Mouse (Mus musculus): ENCODE results near the gene Zbtb38.
"Not testable (repeated sequence)": the region's sequence is repeated elsewhere in the genome, so short reads cannot be mapped to it uniquely, and the experiment has no call there.

The Zbtb38 gene

DNA sequence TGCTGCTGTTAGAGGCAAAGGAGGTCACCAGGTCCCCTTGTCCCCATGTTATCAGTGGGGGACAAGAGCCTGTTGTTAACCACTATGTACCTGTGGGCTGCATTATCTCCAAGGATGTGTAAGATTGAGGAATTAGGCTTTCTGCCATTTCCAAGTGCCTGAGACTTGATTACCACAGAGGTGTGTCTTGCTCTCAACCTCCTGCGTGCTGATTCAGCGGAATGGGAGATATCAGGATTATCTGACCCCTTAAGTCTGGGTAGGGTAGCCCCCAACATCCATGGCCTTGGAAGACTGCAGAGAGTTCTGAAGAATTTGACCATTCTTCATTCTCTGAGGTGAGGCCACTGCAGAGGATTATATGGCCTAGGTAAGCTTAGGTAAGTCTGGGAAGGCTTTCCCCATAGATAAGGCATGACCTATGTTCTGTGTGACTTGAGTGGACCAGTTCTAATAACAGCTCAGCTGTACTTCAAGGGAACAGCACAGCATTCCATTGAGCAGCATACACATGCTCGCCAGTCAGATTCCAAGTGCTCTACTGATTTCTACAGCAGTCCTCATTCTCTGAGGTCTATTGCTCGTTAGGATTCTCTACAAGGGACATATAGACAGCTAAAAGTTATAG is 68.4 kb downstream of the Zbtb38 start:
- DNase-seq (ENCODE audit: low spot score) = no peak

DNA sequence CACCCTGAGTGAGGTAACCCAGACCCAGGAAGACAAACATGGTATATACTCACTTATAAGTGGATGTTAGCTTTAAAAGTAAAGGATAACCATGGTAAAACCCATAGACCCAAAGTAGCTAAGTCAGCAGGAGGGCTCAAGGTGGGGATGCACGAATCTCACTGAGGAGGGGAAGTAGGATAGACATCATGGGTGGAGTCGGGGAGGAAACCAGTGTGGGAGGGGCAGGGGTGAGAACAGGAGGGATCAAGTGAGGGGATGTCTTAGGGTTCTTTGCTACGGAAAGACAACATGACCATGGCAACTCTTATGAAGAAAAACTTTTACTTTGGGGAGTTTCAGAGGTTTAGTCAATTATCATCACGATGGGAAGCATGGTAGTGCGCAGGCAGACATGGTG is 74.0 kb downstream of the Zbtb38 start:
- no peak for DNase-seq (ENCODE audit: low spot score)

DNA sequence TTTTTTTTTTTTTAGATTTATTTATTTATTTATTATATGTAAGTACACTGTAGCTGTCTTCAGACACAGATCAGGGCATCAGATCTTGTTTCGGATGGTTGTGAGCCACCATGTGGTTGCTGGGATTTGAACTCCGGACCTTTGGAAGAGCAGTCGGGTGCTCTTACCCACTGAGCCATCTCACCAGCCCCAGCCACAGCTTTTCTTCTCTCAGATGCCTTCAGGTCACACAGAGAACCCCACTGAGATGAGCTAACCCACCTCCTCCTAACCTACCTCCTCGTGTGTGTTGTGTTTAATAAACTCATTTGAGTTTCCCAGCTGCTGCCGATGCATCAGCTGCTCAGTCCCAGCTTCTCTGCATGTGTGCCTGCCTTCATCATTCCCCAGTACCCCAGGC is 74.9 kb downstream of the Zbtb38 start:
- not testable (repeated sequence) for DNase-seq (ENCODE audit: low spot score)

DNA sequence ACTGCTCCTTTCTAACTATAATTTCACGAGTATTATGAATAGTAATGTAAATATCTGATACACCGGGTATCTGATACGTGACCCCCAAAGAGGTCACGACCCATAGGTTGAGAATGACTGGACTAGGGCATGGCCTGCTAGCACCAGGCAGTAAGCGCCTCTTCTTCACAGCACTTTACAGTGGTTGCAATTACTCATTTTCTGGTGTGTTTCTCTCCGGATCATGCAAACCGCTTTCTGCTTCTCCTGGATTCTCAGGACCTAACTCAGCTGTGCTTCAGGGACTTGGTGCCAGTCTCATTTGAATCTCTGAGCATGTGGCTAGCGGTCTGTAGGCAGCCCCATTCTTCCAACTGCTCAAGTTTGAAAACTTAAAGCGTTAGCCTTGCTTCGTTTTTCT is 76.0 kb downstream of the Zbtb38 start:
- DNase-seq (ENCODE audit: low spot score) = no peak

DNA sequence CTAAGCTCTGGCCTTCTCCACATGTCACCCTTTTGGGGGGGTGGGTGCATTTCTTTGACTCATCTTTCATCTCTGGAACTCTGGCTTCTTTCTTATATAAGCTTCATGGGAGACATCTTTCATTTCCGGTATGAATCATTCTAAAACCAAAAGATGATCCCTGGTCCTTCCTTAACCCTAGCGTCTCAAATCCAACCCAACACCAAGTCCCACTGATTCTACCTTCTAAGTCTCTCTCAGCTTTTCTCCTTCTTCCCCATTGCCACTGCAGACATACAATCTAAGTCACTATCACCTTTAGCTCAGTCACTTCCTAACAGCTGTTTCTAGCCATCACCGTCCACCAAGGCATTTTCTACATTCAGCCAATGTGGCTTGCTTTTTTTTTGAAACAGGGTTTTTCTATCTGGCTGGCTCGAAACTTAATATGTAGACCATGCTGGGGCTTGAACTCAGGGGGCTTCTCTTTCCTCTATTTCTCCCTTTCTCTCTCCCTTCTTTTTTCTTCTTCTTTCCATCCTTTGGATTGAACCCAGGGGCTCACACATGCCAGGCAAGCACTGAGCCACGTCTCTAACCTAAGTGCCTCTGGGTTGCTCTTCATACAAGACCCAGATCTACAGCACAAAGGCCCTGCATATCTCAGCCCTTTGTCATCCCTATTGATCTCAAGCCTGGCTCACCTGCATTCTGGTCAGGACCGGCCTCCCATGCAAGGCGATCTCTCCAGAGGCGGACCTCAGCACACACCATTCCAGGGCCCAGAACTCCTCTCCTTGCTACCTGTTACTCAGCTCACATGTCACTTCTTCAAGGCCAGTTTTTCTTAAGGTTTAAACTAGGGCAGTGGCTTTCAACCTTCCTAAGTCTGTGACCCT is 76.6 kb downstream of the Zbtb38 start:
- DNase-seq (ENCODE audit: low spot score) = no peak

DNA sequence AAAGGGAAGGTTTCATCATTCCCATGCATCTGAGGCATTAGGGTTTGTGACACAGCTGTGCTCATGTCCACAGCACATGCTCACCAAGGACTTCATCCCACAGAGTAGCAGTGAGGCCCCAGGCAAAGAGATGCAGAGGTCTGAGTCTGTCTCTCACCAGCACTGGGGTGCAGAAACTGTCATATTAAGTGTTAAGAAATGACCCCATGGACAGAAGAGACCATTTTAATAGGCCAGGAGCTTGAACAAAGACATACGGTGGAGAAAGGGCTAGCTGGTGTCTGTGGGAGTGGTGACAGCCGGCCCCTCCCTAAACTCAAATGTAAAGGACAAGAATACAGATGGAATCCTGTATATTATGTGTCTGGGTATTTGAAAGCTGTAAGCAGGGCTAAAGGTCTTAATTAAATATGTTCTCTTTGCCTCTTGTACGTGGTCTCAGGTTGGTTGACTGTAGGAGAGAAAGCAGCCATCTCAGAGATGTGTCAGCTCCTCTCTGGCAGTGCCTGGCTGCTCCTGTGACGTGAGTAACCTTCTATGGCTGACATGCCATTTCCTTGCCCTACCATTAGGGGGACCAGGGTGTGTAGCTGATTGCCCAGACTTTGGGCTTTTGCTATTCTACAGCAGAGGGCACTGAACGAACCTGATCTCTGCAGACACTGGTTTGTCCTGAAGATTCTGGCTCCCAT is 77.4 kb downstream of the Zbtb38 start:
- DNase-seq (ENCODE audit: low spot score) = no peak

DNA sequence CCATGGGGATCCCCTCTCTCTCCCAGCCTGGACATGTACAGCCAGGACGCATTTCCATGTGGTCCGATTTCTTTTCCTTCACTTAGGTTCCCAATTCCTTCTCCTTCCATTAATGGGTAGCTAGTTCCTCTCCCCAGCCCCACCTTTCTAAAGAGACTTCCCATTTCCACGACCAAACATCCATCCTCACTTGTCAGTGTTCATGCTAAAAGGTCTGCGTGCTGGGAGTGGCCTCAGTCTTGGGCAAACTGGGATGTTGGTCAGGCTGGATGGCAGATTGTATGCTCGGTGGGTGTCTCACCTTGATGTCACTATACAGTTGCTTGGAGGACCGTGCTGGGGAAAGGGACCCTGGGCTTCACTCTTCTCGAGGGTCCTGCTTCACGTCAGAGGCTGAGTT is 78.3 kb downstream of the Zbtb38 start:
- no peak for DNase-seq (ENCODE audit: low spot score)

DNA sequence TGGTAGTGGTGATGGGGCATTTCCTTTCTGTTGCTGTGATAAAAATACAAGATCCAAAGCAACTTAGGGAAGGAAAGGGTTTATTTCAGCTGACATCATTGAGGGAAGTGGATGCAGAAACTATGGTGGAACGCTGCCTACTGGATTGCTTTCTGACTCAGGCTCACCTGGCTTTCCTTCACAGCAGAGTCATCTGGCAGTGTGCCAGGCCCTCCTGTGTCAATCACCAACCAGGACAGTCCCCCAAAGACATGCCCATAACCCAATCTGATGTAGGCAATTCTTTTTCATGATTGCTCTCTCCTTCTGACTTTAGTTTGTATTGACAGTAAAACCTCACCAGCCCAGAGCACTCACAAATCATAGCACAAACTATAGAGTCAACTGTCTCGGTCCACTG is 80.2 kb downstream of the Zbtb38 start:
- DNase-seq (ENCODE audit: low spot score) = no peak

DNA sequence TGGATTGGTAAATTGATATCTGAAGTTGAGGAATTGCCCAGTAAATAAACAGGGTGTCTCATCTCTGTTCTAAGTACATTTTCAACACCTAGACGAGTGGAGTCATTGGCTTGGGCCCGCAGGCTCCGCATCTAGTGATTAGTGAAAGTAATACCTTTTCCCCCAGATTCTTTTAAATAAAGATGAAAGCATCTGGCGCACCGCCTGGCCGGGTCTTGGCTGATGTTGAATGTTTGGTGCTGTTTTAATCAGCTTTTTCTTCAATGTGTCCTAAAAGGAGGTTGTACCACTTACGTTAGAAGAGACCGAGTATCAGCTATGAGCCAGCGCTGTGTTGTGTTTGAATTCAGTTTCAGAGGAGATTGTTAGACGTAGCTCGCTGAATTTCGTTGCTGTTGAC is 81.4 kb downstream of the Zbtb38 start:
- DNase-seq (ENCODE audit: low spot score) = no peak

DNA sequence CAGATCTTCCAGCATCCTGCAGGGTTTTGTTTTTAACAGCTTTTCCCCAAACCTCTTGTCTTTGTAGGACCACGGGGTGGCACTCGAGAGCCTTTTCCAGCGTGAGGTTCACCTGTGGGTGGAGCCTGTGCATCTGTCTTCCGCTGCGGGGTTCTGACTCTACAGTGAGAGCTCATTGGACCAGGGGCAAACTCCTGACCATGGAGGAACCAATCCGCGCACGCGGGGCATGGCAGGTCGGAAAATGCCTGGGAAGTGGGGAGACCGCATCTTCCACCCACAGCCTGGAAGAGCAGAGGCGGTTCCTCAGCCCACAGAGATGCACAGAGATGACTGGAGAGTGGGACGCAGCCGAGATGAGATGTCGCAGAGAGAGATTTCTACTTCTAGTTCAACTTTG is 82.8 kb downstream of the Zbtb38 start:
- peak; percentile 96 for DNase-seq (ENCODE audit: low spot score)

DNA sequence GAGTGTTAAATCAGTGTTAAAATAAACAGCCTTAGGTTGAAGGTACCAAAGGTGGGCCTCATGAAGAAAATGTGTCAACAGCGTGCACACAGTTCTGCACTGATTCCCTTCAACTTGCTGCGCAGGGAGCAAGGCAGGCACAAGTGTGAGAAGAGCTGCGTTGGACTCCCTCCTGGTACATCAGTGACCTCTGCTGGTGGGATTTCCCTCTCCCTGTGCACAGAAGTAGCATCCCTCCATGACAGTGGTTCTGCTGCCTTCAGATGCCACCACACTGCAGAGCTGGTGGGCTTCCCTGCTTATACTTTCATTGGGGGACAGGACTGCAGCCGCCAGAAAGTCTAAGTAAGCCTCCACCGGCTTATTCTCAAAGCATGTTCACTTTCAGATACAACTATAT is 84.0 kb downstream of the Zbtb38 start:
- DNase-seq (ENCODE audit: low spot score) = peak; percentile 68

DNA sequence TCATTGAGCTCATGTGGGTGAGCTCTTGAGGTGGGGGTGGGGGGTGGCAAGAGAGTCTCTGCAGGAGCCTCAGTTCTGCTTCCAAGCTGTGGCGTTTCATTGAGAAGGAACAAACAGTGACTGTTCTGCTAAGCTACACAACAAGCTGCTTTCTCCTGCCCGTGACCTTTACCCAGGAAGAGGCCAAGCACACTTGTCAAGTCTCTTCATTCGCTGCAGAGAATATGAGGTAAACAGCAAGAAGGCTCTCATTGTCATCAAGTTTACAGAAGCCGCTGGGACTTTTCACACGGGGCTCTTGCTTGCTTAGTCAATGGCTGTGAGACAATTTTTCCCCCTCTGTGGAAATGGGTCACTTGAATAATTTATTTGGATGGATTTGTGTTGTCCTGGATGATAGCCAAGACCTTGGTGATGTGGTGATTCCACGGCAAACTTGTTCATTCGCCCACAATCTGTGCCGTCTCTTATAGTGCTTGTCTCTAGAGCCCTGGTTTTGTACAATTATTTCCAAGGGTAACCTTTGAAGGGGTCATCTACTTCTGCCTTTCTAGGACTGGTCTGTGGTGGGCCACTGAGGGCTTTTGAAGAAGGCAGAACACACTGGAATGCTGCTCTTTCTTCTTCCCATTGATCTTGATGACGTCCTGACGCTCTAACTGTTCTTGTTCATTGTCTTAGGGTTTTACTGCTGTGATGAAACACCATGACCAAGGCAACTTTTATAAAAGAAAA is 92.0 kb downstream of the Zbtb38 start:
- DNase-seq (ENCODE audit: low spot score) = no peak

DNA sequence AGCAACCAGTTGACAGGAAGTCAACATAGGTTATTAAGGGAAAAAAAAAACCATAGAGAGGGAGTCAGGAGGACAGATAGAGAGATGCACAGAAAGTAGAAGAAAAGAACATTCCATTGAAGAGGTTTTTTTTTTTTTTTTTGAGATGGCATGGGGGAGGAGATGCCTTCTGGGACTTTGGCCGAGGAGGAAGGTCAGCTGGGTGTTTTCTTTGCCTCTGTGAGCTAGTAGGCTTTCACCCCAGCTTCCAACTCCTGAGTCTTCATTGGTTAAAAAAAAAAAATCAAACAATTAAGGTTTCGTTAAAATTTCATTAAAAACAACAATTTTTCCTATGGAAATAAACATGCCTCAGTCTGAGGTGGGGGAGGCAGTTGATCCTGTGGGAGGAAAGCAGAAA is 92.8 kb downstream of the Zbtb38 start:
- no peak for DNase-seq (ENCODE audit: low spot score)

DNA sequence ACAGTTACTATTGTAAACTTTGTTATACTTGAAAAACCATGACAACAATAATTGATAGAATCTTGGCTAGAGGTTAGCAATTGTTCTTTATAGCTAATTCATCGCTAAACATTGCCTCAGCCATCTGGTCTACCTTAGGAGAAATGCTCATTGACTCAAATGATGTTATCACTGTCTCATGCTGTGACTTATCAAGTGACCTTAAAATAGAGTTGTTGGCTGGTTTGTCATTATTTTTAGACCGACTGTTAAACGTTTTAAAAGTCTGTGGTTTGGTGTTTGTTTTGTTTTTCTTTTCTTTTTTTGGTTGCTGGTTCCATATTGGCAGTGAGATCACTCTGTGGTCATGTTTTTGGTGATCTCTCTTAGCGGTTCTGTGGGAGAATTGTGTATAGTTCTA is 99.1 kb downstream of the Zbtb38 start:
- no peak for DNase-seq (ENCODE audit: low spot score)

DNA sequence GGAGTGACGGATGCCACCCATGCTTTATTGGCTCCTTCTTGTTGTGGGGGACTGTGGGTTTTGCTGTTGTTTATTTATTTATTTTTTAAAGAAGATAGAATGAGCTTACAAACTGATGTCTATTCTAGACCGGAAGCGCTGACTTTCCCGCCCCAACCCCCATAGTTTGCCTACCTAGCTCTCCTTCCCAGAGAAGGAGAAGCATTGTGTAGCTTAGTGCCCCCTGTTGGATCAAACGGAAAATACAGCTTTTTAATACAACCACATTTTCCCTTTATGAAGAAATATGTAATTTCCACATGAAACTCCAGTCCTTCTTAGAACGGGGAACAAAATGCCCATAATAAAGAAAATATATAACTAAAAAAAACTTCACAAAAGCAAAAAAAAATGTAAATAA is 99.9 kb downstream of the Zbtb38 start:
- DNase-seq (ENCODE audit: low spot score) = no peak

DNA sequence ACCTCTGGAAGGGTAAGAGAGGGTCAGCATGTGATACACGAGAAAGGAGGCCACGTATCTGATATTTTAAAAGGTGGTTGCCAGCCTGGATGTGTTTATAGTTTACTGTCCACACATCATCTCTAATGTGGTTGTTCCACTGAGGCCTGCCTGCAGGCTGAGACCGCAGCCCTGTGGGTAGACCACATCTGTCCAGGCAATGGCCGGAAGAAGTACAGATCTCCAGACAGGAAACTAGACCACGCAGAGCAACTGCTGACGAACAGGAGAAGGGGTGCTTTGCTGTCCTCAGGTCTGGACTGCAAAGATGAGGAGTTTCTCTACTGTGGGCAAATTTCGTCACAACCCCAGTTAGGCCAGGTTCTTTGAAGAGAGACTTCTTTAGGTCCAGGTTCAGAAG is 101.8 kb downstream of the Zbtb38 start:
- no peak for DNase-seq (ENCODE audit: low spot score)

DNA sequence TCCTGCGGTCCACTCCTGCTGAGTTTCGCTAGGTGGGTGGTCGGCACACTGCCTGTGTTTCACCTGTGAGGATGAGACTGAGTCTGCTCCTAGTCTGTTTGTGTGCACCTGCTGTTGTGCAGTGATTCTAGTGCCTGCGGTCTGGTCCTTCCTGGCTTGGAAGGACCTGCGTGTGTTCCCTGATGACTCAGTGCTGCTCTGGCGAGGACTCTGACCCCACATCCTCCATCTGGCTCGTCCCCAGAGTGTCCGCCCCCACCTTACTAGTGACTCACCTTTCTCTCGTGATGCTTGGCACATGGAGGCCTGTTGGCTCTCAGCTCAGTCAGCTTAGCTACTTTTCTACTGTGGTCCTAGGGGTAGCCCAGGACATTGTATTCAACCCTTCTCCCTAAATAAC is 102.7 kb downstream of the Zbtb38 start:
- no peak for DNase-seq (ENCODE audit: low spot score)

DNA sequence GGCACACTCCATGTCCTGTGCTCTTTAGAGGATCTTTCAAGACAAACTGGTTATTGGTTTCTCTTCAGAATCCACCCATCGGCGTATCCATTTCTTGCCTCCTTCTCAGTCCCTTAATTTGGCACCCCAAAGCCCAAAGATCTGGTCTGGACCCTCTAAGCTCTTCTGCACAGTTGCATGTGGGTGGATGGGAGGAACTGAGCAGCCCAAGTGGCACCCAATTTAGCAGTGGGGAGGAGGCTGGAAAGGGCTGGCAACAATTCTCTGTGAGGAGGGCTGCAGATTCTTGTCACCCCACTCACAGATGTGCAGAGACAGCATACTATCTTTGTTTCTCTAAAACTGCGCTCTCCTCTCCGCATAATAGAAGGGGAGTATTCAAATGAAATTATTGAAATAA is 103.3 kb downstream of the Zbtb38 start:
- DNase-seq (ENCODE audit: low spot score) = peak; percentile 27

DNA sequence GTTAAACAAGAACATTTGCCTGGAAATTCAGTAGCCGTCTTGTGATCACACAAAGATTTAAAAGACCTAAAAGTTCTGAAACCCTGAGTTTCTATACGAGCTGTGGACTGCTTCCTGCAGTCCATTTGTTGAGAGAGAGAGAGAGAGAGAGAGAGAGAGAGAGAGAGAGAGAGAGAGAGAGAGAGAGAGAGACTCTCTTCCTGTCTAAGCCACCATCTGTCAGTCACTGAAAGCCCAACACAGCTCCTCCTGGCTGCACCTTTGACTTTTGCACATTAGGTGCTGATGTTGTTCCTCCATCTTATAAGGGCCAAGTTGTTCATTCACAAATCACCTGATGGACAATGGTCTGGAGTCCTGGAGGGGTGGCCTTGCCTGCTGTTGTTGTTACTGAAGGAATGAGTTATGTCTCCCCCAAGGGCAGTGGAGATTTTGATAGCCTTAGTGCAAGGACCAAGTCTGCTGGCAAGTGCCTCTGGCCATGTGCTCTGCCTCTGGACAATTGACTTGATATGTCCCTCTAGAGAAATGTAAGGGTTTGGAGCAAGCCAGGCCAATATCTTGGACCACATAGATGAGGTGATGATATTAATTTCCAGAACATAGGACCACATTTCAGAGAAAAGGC is 105.8 kb downstream of the Zbtb38 start:
- no peak for DNase-seq (ENCODE audit: low spot score)

DNA sequence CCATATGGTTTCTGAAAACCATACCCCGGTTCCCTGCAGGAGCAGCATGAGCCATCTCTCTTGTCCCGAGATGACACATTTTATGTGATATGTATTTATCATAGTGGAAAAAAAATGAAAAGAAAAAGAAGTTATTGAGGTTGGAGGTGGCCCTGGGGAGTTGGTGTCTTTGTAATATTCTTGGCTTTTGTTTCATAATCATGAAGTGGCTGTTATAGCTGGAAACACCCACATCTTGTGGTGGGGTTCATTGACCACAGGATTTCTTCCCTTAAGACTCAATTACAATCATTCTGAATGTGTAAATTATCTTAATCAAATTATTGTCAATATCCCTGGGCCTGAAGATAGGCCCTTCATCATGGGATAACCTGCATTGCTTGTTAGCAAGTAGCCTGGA is 107.8 kb downstream of the Zbtb38 start:
- no peak for DNase-seq (ENCODE audit: low spot score)

DNA sequence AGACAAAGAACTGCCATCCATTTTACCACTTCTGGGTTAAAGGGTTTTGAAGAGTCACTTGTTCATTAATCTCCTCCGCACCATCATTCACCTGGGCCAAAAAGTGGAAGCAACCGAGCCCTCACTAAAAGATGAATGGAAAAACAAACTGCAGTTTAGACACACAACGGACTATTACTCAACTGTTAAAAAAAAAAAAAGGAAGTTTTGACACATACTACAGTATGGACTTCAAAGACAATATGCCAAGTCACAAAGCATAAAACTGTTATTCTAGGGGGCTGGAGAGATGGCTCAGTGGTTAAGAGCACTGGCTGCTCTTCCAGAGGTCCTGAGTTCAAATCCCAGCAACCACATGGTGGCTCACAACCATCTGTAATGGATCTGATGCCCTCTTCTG is 108.6 kb downstream of the Zbtb38 start:
- not testable (repeated sequence) for DNase-seq (ENCODE audit: low spot score)

DNA sequence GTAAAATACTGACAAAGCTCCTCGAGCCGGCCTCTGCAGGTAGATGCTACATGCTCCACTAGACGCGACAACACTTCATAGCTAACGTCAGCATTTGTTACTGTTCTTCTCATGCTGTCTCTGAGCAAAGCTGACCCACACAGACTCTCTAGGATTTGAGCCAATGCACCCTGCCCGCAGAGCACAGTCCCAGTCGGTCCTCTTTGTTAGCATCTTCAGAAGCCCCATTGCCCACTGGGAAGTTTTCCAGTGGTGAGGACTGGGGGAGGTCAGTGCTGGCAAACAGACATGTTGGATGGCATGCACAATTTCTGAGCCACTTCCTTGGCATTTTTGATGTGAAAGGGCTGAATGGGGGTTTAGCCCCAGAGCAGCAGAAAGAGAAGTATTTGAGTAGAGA is 113.2 kb downstream of the Zbtb38 start:
- no peak for DNase-seq (ENCODE audit: low spot score)

Measured in left cerebral cortex, adult 11 months (tissue).